Mouse (Mus musculus) heart, postnatal 0 days (tissue): ENCODE results near the gene Robo1.

Source experiments
- CTCF ChIP-seq: IDR thresholded peaks from 2 replicates; pipeline ENCODE4 v1.5.1; 2016; ENCODE audit warnings: antibody characterized with exemption, control low read depth, low read depth
- EP300 ChIP-seq: IDR thresholded peaks from 2 replicates; pipeline ENCODE4 v1.6.1; 2016; ENCODE audit warnings: antibody characterized with exemption, low read depth

GRCm38 (mm10) chr16:73038552-73038951 is 730.4 kb downstream of the Robo1 start:
- TF ChIP-seq CTCF = no peak
- no peak for TF ChIP-seq EP300
